Mouse (Mus musculus): ENCODE measurements at regions not wholly inside any gene's neighbourhood (a gene's known extent, or its start where the extent isn't known, plus 50 kb on each side); places are given as distances from the start of the nearest gene placed in this dataset.

DNA sequence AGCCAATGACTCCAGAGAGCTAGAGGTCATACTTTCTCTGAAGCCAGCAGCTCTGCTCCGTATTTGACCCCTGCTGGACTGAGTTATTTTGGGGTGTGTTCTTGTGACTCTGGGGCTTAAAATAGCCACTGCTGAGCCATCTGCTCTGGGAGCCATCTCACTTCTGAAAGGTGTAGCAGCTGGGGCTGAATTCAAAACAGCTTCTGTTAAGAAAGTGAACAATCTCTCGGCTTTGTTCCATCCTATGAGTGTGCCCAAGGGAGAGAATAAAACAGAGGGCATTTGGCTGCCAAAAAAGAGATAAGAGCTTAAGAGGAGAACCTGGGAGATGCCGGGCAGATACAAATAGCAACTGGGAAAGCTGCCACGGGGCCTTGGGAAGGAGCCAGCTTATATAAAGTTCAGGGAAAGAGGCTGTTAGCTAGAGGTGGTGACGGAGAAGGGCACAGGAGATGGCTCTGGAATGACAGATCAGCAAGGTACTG, 611.7 kb upstream of the Castor2 start:
- Histone ChIP-seq H3K9me3 (ENCODE audit: control insufficient read depth, low read length) (0 out of 2 replicates have a peak, but pooled peaks cover 3% of the 10 kb centered on the region), H3K4me2 (replicated peaks) (no peak overlapping the region), H3K27me3 (ENCODE audit: control insufficient read depth, insufficient read depth, low read length) (no peaks in the 10 kb centered on the region), H3K27ac (no peak overlapping the region), H3K4me1 (replicated peaks; ENCODE audit: control insufficient read depth, insufficient read depth, low read length) (no peaks in the 10 kb centered on the region), H3K4me3 (replicated peaks; ENCODE audit: low read length) (no peak overlapping the region), H3K9ac (no peak overlapping the region), H3K36me3 (replicated peaks; ENCODE audit: control insufficient read depth, insufficient read depth) (no peaks in the 10 kb centered on the region)
- ATAC-seq (ENCODE audit: low FRiP score) (no peak), DNase-seq (ENCODE audit: low spot score) (peak; percentile 51)
- WGBS, result 47% methylated on average over 5 of the region's 5 CpGs

GRCm38 (mm10) chr5:133482291-133483086, 617.0 kb upstream of the Castor2 start:
- WGBS, result 38% methylated on average over 14 of the region's 14 CpGs

DNA sequence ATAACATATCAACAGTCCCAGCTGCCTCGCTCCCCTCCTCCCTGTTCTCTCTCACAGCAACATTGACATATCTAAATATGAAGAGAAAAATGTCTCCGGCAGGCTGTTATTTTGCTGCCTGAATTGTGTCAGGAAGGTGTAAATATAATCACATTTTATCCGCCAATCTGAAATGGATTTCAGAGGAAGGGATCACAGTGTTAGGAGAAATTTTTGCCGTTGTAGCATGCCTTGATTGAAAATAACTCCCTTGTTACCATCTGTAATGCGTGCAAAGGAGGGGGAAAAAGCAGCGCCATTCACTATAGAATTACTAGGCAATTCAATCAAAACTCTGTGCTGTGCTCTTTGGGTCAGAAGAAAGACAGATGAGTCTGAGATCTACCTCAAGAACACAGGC, 620.3 kb upstream of the Castor2 start:
- no peak for DNase-seq (ENCODE audit: low spot score)
- no peaks in the 10 kb centered on the region for H3K27me3 ChIP-seq (ENCODE audit: control insufficient read depth, insufficient read depth, low read length)
- no peak for ATAC-seq (ENCODE audit: low FRiP score)

More at GRCm38 (mm10) chr5:133482291-133483086, 617.0 kb upstream of the Castor2 start:
- Histone ChIP-seq H3K27me3 (ENCODE audit: control insufficient read depth, insufficient read depth, low read length) (no peaks in the 10 kb centered on the region), H3K9ac (no peak overlapping the region), H3K9me3 (ENCODE audit: control insufficient read depth, low read length) (0 out of 2 replicates have a peak, but pooled peaks cover 3% of the 10 kb centered on the region), H3K36me3 (replicated peaks; ENCODE audit: control insufficient read depth, insufficient read depth) (no peaks in the 10 kb centered on the region), H3K4me2 (replicated peaks) (no peak overlapping the region), H3K4me3 (replicated peaks; ENCODE audit: low read length) (no peak overlapping the region), H3K27ac (no peak overlapping the region), H3K4me1 (replicated peaks; ENCODE audit: control insufficient read depth, insufficient read depth, low read length) (no peaks in the 10 kb centered on the region)
- DNase-seq (ENCODE audit: low spot score) (no peak), ATAC-seq (ENCODE audit: low FRiP score) (no peak)

GRCm38 (mm10) chr5:133453349-133454049, 646.0 kb upstream of the Castor2 start:
- Histone ChIP-seq H3K4me2 (replicated peaks) (no peak overlapping the region), H3K4me3 (replicated peaks; ENCODE audit: low read length) (no peak overlapping the region), H3K36me3 (replicated peaks; ENCODE audit: control insufficient read depth, insufficient read depth) (no peaks in the 10 kb centered on the region), H3K27me3 (ENCODE audit: control insufficient read depth, insufficient read depth, low read length) (no peaks in the 10 kb centered on the region), H3K9ac (no peak overlapping the region), H3K9me3 (ENCODE audit: control insufficient read depth, low read length) (no peaks in the 10 kb centered on the region), H3K27ac (peak overlapping the region; percentile 23; the same call in 1 of the 2 replicates), H3K4me1 (replicated peaks; ENCODE audit: control insufficient read depth, insufficient read depth, low read length) (no peaks in the 10 kb centered on the region)
- ATAC-seq (ENCODE audit: low FRiP score) (peak; percentile 84), DNase-seq (ENCODE audit: low spot score) (peak; percentile 54)
- WGBS, result 41% methylated on average over 7 of the region's 7 CpGs

More for the DNA sequence above, 620.3 kb upstream of the Castor2 start:
- WGBS, result 73% methylated on average over 6 of the region's 6 CpGs
- H3K4me2 ChIP-seq (replicated peaks), result no peak overlapping the region
- no peak overlapping the region for H3K27ac ChIP-seq
- H3K4me3 ChIP-seq (replicated peaks; ENCODE audit: low read length), result no peak overlapping the region
- H3K36me3 ChIP-seq (replicated peaks; ENCODE audit: control insufficient read depth, insufficient read depth), result no peaks in the 10 kb centered on the region
- H3K4me1 ChIP-seq (replicated peaks; ENCODE audit: control insufficient read depth, insufficient read depth, low read length), result no peaks in the 10 kb centered on the region
- H3K9me3 ChIP-seq (ENCODE audit: control insufficient read depth, low read length), result no peaks in the 10 kb centered on the region
- no peak overlapping the region for H3K9ac ChIP-seq

GRCm38 (mm10) chr5:133449926-133450325, 649.6 kb upstream of the Castor2 start:
- Histone ChIP-seq H3K27ac (no peak overlapping the region), H3K36me3 (replicated peaks; ENCODE audit: control insufficient read depth, insufficient read depth) (no peaks in the 10 kb centered on the region), H3K27me3 (ENCODE audit: control insufficient read depth, insufficient read depth, low read length) (no peaks in the 10 kb centered on the region), H3K4me3 (replicated peaks; ENCODE audit: low read length) (no peak overlapping the region), H3K9me3 (ENCODE audit: control insufficient read depth, low read length) (no peaks in the 10 kb centered on the region), H3K4me2 (replicated peaks) (no peak overlapping the region), H3K9ac (no peak overlapping the region), H3K4me1 (replicated peaks; ENCODE audit: control insufficient read depth, insufficient read depth, low read length) (no peaks in the 10 kb centered on the region)
- ATAC-seq (ENCODE audit: low FRiP score), result no peak
- WGBS, result 38% methylated on average over 3 of the region's 3 CpGs
- no peak for DNase-seq (ENCODE audit: low spot score)

- H3K9ac ChIP-seq, result no peak overlapping the region
- ATAC-seq (ENCODE audit: low FRiP score) (no peak), DNase-seq (ENCODE audit: low spot score) (no peak)
- WGBS, result 47% methylated on average over 1 of the region's 1 CpGs
- H3K9me3 ChIP-seq (ENCODE audit: control insufficient read depth, low read length), result no peaks in the 10 kb centered on the region
- H3K36me3 ChIP-seq (replicated peaks; ENCODE audit: control insufficient read depth, insufficient read depth), result no peaks in the 10 kb centered on the region
- no peak overlapping the region for H3K4me3 ChIP-seq (replicated peaks; ENCODE audit: low read length)
- no peak overlapping the region for H3K4me2 ChIP-seq (replicated peaks)
- no peak overlapping the region for H3K27ac ChIP-seq
- H3K27me3 ChIP-seq (ENCODE audit: control insufficient read depth, insufficient read depth, low read length), result no peaks in the 10 kb centered on the region
- H3K4me1 ChIP-seq (replicated peaks; ENCODE audit: control insufficient read depth, insufficient read depth, low read length), result no peaks in the 10 kb centered on the region
Measured at GRCm38 (mm10) chr5:133400826-133401225, 698.7 kb upstream of the Castor2 start.

- Histone ChIP-seq H3K27ac (no peak overlapping the region), H3K4me3 (replicated peaks; ENCODE audit: low read length) (no peak overlapping the region), H3K4me1 (replicated peaks; ENCODE audit: control insufficient read depth, insufficient read depth, low read length) (peaks cover 13% of the 10 kb centered on the region), H3K4me2 (replicated peaks) (no peak overlapping the region), H3K36me3 (replicated peaks; ENCODE audit: control insufficient read depth, insufficient read depth) (no peaks in the 10 kb centered on the region), H3K9ac (no peak overlapping the region), H3K9me3 (ENCODE audit: control insufficient read depth, low read length) (no peaks in the 10 kb centered on the region), H3K27me3 (ENCODE audit: control insufficient read depth, insufficient read depth, low read length) (no peaks in the 10 kb centered on the region)
- WGBS, result 65% methylated on average over 4 of the region's 4 CpGs
- DNase-seq (ENCODE audit: low spot score), result no peak
- ATAC-seq (ENCODE audit: low FRiP score), result no peak
Measured at GRCm38 (mm10) chr5:133389896-133390295, 709.6 kb upstream of the Castor2 start.

GRCm38 (mm10) chr5:133389023-133389840, 710.3 kb upstream of the Castor2 start:
- Histone ChIP-seq H3K27ac (no peak overlapping the region), H3K27me3 (ENCODE audit: control insufficient read depth, insufficient read depth, low read length) (no peaks in the 10 kb centered on the region), H3K4me2 (replicated peaks) (no peak overlapping the region), H3K4me1 (replicated peaks; ENCODE audit: control insufficient read depth, insufficient read depth, low read length) (peaks cover 15% of the 10 kb centered on the region), H3K4me3 (replicated peaks; ENCODE audit: low read length) (no peak overlapping the region), H3K36me3 (replicated peaks; ENCODE audit: control insufficient read depth, insufficient read depth) (no peaks in the 10 kb centered on the region), H3K9me3 (ENCODE audit: control insufficient read depth, low read length) (no peaks in the 10 kb centered on the region), H3K9ac (no peak overlapping the region)
- ATAC-seq (ENCODE audit: low FRiP score), result no peak
- WGBS, result 60% methylated on average over 6 of the region's 6 CpGs
- no peak for DNase-seq (ENCODE audit: low spot score)

Data from hindbrain, embryonic 14.5 days (tissue).